Mouse (Mus musculus) forebrain, embryonic 12.5 days (tissue): ENCODE measurements around the gene Ugt1a6b. TPM values are rescaled to one million over a fixed set of nuclear protein-coding genes. Genes with fewer than 3 reads are reported as not detected.
"Not testable (repeated sequence)": the region's sequence is repeated elsewhere in the genome, so short reads cannot be mapped to it uniquely, and the experiment has no call there.

Experiments
- ATAC-seq: fragments of 200-750 bp; cut with Nextera tagmentation; 2 replicates; pipeline ENCODE4 v1.8.0; 2017; ENCODE audit warnings: moderate TSS enrichment; ENCODE audit not compliant: low FRiP score
- H3K27ac ChIP-seq: fragments of 300-500 bp; sonication (generic); 2 replicates; pipeline ENCODE4 v1.5.1; 2016; ENCODE audit warnings: mild to moderate bottlenecking
- H3K27me3 ChIP-seq: fragments of 300-500 bp; sonication (generic); 2 replicates; pipeline ENCODE4 v1.6.1; 2016; ENCODE audit warnings: mild to moderate bottlenecking
- H3K36me3 ChIP-seq: fragments of 300-500 bp; sonication (generic); replicated peaks from 2 replicates; pipeline ENCODE4 v1.6.1; 2016; ENCODE audit warnings: mild to moderate bottlenecking
- H3K4me1 ChIP-seq: fragments of 300-500 bp; sonication (generic); 2 replicates; pipeline ENCODE4 v1.6.1; 2016
- H3K4me2 ChIP-seq: fragments of 300-500 bp; sonication (generic); 2 replicates; pipeline ENCODE4 v1.6.1; 2016; ENCODE audit warnings: mild to moderate bottlenecking, moderate library complexity
- H3K4me3 ChIP-seq: fragments of 300-500 bp; sonication (generic); replicated peaks from 2 replicates; pipeline ENCODE4 v1.5.1; 2016; ENCODE audit warnings: mild to moderate bottlenecking
- H3K9ac ChIP-seq: fragments of 300-500 bp; sonication (generic); 2 replicates; pipeline ENCODE4 v1.6.1; 2016; ENCODE audit warnings: mild to moderate bottlenecking
- H3K9me3 ChIP-seq: fragments of 300-500 bp; sonication (generic); 2 replicates; pipeline ENCODE4 v1.6.1; 2016
- WGBS: fragments of 180-500 bp; shearing (Covaris S2); methylation state at CpG from one replicate; pipeline ENCODE4 v1.1.7; 2016; 5-methylcytosine and 5-hydroxymethylcytosine counted together
- polyA plus RNA-seq: library from polyadenylated mRNA; unstranded; fragments of >200 nt; fragmentation: Nextera tagmentation; extraction: Ambion mirVana; gene quantifications from 2 replicates; pipeline ENCODE4 v1.2.1, GENCODE M21; 2016

Ugt1a6b gene
- polyA plus RNA-seq, 1 experiment from 2014 or later = 0.19 TPM

DNA sequence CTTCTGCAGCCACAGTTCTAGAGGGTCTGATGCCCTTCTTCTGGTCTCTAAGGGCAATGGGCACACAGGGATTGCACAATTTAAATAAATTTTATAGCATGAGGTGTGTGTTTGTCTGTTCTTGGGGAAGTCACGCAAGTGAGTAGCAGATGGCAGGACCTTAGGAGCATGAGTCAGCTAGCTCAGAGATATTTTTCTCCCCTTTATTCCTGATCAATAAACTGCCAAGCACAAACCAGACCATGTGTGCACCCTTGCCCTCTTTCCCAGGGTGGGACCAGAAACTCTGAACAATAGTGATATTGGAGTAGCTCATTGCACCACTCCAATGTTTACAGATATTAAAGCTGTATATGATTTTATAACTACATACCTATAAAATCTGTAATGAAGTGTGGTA lies 27.2 kb downstream of the Ugt1a6b start:
- H3K4me2 ChIP-seq, H3K27me3 ChIP-seq, H3K36me3 ChIP-seq, H3K9ac ChIP-seq, ATAC-seq, H3K4me1 ChIP-seq, H3K4me3 ChIP-seq, H3K27ac ChIP-seq, H3K9me3 ChIP-seq: not testable (repeated sequence)
- WGBS = 97% methylated on average over 1 of the region's 1 CpGs

DNA sequence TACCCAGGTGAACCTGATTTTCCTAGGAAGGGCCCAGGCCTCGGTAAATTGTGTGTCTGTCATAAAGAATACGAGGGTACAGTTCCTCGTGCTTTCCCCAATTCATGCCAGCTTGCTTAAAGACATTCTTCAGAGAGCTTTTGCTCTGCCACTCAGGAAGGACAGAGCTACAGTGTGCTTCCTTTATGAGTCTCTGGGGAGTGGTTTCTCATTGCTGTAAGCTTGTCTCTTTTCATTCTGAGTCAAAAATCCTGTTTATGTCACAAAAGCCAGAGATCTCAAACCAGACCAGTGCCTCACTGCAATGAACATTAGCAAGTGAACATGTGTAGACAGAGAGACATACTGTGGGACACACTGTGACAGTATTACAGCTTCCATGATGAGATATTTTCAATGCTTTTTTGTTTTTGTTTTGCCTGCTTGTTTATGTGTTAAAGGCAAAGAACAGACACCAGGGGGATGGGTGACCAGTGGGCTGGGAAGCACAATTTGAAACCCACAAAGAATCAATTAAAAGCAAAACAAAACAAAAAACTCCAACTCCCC lies 30.9 kb downstream of the Ugt1a6b start:
- no peak overlapping the region for H3K4me2 ChIP-seq
- H3K4me1 ChIP-seq = peaks cover 10% of the 10 kb centered on the region
- no peak for ATAC-seq
- no peak overlapping the region for H3K4me3 ChIP-seq
- no peak overlapping the region for H3K9ac ChIP-seq
- WGBS = 54% methylated on average over 3 of the region's 3 CpGs
- no peaks in the 10 kb centered on the region for H3K9me3 ChIP-seq
- H3K36me3 ChIP-seq = no peaks in the 10 kb centered on the region
- 0 out of 2 replicates have a peak overlapping the region, but pooled peaks have one; percentile 37 for H3K27ac ChIP-seq
- no peaks in the 10 kb centered on the region for H3K27me3 ChIP-seq

- 37% methylated on average over 5 of the region's 5 CpGs for WGBS
- not testable (repeated sequence) for ATAC-seq
Observed at GRCm38 (mm10) chr1:88134457-88135011, 31.5 kb downstream of the Ugt1a6b start, which contains the start of gene Ugt1a6a. Gene Ugt1a6a (plus strand): TSS chr1:88134809.

GRCm38 (mm10) chr1:88135229-88135904 lies 32.3 kb downstream of the Ugt1a6b start:
- H3K4me3 ChIP-seq, H3K4me1 ChIP-seq, ATAC-seq, H3K9ac ChIP-seq, H3K4me2 ChIP-seq, H3K36me3 ChIP-seq, H3K27ac ChIP-seq, H3K27me3 ChIP-seq, H3K9me3 ChIP-seq: not testable (repeated sequence)
- WGBS = 87% methylated on average over 6 of the region's 6 CpGs

More at GRCm38 (mm10) chr1:88134457-88135011, 31.5 kb downstream of the Ugt1a6b start, which contains the start of gene Ugt1a6a:
- H3K4me3 ChIP-seq, H3K9me3 ChIP-seq, H3K9ac ChIP-seq, H3K4me1 ChIP-seq, H3K36me3 ChIP-seq, H3K4me2 ChIP-seq, H3K27me3 ChIP-seq: not testable (repeated sequence)
- 0 out of 2 replicates have a peak within 1 kb of the TSS, but pooled peaks have one; percentile 37 for H3K27ac ChIP-seq

GRCm38 (mm10) chr1:88136646-88137045 lies 33.6 kb downstream of the Ugt1a6b start:
- peaks cover 10% of the 10 kb centered on the region for H3K4me1 ChIP-seq
- H3K9ac ChIP-seq = no peak overlapping the region
- H3K27me3 ChIP-seq = no peaks in the 10 kb centered on the region
- H3K9me3 ChIP-seq = no peaks in the 10 kb centered on the region
- WGBS = 81% methylated on average over 2 of the region's 2 CpGs
- H3K36me3 ChIP-seq = no peaks in the 10 kb centered on the region
- H3K4me2 ChIP-seq = no peak overlapping the region
- ATAC-seq = no peak
- H3K4me3 ChIP-seq = no peak overlapping the region
- H3K27ac ChIP-seq = no peak overlapping the region

DNA sequence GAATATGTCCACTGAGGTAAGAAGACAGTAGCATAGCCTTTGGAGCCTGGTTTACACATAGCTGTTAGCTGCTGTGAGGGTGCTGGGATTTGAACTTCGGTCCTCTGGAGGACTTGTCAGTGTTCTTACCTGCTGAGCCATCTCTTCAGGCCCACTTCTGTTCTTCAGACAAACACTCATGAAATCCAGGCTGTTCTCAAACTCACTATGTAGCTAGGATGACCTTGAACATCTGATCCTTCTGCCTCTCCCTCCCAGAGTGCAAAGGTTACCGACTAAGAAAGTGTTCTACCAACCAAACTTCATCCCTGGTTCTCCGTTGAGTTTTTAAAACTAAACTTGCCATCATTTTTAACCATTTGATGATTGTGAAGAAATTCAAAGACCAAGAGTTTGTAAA lies 34.2 kb downstream of the Ugt1a6b start:
- no peaks in the 10 kb centered on the region for H3K27me3 ChIP-seq
- H3K36me3 ChIP-seq = no peaks in the 10 kb centered on the region
- peaks cover 10% of the 10 kb centered on the region for H3K4me1 ChIP-seq
- WGBS = 92% methylated on average over 3 of the region's 3 CpGs
- no peak overlapping the region for H3K27ac ChIP-seq
- H3K9me3 ChIP-seq = no peaks in the 10 kb centered on the region
- ATAC-seq = no peak
- H3K4me2 ChIP-seq = no peak overlapping the region
- H3K4me3 ChIP-seq = no peak overlapping the region
- H3K9ac ChIP-seq = no peak overlapping the region

DNA sequence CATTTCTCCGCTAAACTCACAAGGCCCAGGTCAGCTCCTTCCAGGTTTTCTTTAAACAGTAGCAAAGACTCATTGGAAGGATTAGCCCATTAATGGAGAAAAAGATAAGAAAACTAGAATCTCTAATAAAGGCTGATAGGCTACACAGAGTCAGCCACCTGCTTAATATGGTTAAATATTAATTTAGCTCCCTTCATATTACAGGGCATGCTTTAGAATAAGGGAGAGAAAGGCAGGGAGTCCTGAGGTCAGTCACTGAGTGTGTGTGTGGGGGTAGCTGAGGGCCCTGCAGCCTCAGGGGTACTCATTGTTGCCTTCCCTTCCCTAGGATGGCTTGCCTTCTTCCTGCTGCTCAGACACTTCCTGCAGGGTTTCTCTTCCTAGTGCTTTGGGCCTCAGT lies 35.1 kb downstream of the Ugt1a6b start:
- Histone ChIP-seq H3K36me3 (no peaks in the 10 kb centered on the region), H3K27ac (no peak overlapping the region), H3K4me3 (no peak overlapping the region), H3K4me1 (peaks cover 10% of the 10 kb centered on the region), H3K27me3 (no peaks in the 10 kb centered on the region), H3K9ac (no peak overlapping the region), H3K9me3 (no peaks in the 10 kb centered on the region), H3K4me2 (no peak overlapping the region)
- WGBS = 100% methylated on average over 1 of the region's 1 CpGs
- no peak for ATAC-seq

DNA sequence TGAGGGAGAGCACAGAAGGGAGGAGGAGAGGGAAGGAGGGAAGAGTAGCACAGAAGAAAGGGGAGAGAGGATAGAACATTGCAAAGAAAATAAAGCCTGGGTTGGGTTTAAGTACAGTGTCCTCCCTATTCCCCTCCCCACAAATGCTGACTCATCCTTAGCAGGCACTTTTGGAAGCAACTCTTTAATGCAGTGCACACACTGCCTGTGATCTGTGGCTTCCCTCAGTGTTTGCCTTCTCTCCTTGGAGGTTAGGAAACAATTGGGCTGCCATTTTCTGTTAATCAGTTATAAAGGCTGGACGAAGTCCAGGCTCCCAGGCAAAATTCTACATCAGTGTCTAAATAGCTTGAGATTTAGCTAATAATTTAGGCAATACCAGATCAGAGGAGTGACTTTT lies 37.4 kb downstream of the Ugt1a6b start:
- not testable (repeated sequence) for H3K4me1 ChIP-seq, H3K9ac ChIP-seq, H3K9me3 ChIP-seq, H3K4me2 ChIP-seq, H3K36me3 ChIP-seq, H3K27me3 ChIP-seq, H3K27ac ChIP-seq, ATAC-seq, H3K4me3 ChIP-seq
- 78% methylated on average over 1 of the region's 1 CpGs for WGBS

DNA sequence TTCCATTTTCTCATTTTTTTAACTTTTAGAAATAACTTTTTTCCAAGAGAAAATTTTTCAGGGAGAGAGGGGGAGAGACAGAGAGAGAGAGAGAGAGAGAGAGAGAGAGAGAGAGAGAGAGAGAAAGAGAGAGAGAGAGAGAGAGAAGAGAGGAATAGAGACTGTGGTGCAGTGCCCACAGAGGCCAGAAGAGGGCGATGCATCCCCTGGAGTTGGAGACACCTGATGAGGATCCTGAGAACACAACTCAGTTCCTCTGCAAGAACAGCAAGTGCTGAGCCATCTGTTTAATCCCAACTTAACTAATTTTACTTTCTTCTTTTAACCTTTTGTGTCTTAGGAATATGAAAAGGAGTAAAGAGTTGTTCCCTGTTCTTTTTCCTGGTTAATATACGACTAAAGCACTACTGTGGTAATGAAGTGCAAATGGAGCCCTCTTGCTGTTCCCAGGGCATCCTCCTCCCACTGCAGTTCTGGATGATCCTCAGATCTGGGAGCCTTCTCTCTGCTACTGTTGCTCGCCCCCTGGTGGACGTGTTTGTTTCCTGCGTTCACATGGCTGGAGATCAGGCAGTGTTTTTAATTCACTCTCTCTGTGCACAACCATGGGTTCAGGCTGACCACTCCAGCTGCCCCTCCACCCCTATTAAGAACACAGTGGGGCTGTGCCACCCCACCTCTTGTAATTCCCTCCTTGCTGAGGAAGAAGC lies 41.1 kb downstream of the Ugt1a6b start:
- peak; percentile 39; the same call in 1 of the 2 replicates for ATAC-seq
- WGBS = 4% methylated on average over 5 of the region's 5 CpGs
- H3K36me3 ChIP-seq = not testable (repeated sequence)

GRCm38 (mm10) chr1:88145278-88145677 lies 42.2 kb downstream of the Ugt1a6b start:
- not testable (repeated sequence) for H3K4me2 ChIP-seq, H3K4me3 ChIP-seq, H3K9me3 ChIP-seq, H3K9ac ChIP-seq, ATAC-seq, H3K4me1 ChIP-seq, H3K36me3 ChIP-seq, H3K27me3 ChIP-seq, H3K27ac ChIP-seq
- 82% methylated on average over 2 of the region's 2 CpGs for WGBS

More for the DNA sequence above, 41.1 kb downstream of the Ugt1a6b start:
- not testable (repeated sequence) for H3K27ac ChIP-seq, H3K27me3 ChIP-seq, H3K4me1 ChIP-seq, H3K4me2 ChIP-seq, H3K9me3 ChIP-seq, H3K4me3 ChIP-seq, H3K9ac ChIP-seq

DNA sequence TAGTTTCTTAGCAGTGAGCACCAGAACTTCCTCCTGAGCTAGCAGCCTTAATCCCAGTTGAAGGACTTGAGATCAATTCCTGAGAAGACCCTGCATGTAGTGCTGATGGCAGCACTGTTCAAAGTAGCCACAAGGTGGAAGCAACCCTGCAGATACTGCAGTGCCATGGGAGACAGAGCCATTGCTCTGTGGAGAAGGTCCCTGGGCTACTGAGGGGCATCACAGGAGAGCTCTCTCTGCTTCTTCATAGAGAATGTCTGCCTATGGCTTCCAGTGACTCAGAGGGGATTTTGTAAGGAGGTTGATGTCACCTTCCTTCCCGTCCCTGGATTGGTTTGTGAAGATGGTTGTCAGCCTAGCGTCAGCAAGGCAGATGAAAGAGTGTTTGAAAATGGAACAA lies 47.1 kb downstream of the Ugt1a6b start:
- H3K4me3 ChIP-seq, H3K36me3 ChIP-seq, H3K27ac ChIP-seq, H3K9me3 ChIP-seq, ATAC-seq, H3K9ac ChIP-seq, H3K4me1 ChIP-seq, H3K27me3 ChIP-seq, H3K4me2 ChIP-seq: not testable (repeated sequence)
- 71% methylated on average over 2 of the region's 2 CpGs for WGBS

DNA sequence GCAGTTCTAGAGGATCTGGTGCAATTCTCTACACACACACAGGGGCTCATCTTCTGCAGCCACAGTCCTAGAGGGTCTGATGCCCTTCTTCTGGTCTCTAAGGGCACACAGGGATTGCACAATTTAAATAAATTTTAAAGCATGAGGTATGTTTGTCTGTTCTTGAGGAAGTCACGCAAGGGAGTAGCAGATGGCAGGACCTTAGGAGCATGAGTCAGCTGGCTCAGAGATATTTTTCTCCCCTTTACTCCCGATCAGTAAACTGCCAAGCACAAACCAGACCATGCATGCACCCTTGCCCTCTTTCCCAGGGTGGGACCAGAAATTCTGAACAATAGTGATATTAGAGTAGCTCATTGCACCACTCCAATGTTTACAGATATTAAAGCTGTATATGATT lies 55.4 kb downstream of the Ugt1a6b start:
- ATAC-seq = no peak

More for the DNA sequence above, 55.4 kb downstream of the Ugt1a6b start:
- Histone ChIP-seq H3K36me3 (no peaks in the 10 kb centered on the region), H3K9ac (no peak overlapping the region), H3K4me2 (no peak overlapping the region), H3K4me1 (no peaks in the 10 kb centered on the region), H3K27ac (no peak overlapping the region), H3K4me3 (no peak overlapping the region), H3K9me3 (no peaks in the 10 kb centered on the region), H3K27me3 (no peaks in the 10 kb centered on the region)
- WGBS = 95% methylated on average over 2 of the region's 2 CpGs
